Mouse (Mus musculus): ENCODE data around the gene Vwa7.

The Vwa7 gene

DNA sequence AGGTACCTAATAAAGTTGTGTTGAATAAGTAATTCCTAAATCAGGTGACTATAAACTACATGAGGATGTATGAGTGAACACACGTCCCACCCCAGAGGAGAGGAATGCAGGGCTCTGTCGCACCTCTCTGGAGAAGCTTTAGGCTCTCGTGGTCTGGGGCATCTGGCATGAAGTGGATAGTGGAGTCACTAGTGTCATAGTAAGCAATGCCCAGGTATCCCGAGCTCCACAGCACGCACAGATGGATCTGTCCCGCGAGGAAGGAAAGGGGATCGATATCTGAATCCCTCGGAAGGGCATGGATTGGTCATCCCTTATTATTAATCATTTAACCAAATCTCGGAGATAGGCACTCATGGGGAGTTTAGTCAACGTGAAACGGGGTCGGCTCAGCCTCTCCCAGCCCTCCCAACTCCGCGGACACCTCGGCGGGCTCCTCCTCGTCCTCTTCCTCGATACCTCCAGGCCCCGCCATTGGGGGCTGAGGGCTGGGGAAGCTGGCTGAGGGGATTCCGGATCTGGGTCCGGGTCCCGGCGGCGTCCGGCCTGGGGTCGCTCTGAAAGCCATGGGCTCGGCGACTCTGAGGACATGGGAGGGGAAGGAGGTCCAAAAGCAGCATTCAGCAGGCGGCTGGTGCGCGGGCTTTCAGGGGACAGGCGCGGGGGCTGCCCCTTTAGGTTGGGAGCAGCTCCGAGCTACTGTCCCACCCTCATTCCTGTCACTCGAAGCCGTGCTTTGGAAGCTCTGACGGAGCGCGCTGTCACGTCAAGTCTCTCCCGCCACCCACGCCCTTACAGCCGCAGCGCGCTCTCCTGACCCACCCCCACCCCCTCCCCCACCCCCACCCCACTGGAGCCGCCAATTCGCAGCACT, 29.7 kb downstream of the Vwa7 start:
- no peak for DNase-seq (ENCODE audit: low read depth, low spot score)

GRCm38 (mm10) chr17:35046681-35047455, 30.5 kb downstream of the Vwa7 start, which contains the start of gene Msh5:
Msh5 (minus strand) TSS chr17:35046745.
- peak; percentile 85 for DNase-seq (ENCODE audit: low read depth, low spot score)

DNA sequence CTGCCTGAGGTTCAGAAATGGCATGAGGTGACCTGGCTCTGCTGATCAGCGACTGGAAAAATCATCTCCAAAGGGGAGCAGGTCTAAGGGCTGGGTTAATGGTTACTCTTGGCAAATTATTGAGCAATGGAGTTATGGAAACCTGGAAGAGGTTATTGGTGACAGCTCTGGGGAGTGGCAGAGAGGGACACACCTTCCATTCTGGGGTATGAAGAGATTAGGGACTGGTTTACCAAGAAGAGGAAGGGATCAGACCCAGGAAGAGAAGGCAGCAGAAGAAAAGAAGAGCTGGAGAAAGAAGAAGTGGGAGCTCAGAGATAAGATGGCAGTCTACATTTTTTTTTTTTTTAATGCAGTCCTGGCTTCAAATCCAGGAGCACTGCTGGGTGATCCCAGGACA, 31.3 kb downstream of the Vwa7 start:
- DNase-seq (ENCODE audit: low read depth, low spot score): no peak

DNA sequence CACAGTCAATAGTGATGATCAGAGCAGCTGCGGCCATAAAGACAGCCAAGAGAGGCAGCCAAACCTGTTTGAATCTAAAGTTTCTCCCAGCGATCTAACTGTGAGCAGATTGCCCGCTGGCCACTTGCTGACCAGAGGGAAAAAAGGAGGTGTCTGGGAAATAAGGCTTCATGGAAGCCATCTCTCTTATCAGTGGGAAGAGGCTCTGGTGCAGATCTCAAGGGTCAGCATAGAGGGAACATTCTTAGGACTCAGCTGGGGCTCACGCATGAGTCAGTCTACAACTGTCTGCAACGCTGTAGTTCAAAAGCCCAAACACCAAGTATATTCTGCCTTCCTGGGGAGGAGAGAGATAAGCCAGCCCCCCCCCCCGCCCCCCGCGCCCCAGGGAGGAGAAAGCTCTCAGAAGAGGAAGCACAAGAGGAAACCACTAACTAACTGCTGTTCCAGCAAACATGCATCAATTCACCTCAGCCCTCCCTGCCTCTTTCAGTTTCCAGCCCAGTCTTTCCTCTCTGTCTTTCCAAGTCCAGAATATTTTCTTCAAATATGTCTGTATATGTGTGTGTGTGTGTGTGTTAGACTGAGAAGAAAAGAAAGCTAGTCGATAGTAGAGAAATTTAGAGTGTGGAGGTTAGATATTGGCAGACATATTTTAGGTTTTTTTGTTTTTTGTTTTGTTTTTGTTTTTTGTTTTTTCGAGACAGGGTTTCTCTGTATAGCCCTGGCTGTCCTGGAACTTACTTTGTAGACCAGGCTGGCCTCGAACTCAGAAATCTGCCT, 32.0 kb downstream of the Vwa7 start:
- DNase-seq (ENCODE audit: low read depth, low spot score): no peak

DNA sequence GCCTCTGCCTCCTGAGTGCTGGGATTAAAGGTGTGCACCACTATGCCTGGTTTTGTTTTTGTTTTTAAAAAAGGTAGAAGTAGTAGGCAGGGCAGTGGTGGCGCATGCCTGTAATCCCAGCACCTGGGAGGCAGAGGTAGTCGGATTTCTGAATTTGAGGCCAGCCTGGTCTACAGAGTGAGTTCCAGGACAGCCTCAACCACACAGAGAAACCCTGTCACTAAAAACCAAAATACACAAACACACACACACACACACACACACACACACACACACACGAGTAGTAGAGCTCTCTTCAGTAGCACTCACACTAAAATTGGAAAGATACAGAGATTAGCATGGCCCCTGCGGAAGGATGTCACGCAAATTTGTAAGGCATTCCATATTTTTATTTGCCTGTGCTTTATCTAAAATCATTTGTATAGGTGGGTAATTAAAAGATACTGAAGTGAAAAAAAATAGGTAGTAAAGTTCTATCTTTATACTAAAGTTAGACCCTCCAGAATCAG, 32.6 kb downstream of the Vwa7 start:
- no peak for DNase-seq (ENCODE audit: low read depth, low spot score)

DNA sequence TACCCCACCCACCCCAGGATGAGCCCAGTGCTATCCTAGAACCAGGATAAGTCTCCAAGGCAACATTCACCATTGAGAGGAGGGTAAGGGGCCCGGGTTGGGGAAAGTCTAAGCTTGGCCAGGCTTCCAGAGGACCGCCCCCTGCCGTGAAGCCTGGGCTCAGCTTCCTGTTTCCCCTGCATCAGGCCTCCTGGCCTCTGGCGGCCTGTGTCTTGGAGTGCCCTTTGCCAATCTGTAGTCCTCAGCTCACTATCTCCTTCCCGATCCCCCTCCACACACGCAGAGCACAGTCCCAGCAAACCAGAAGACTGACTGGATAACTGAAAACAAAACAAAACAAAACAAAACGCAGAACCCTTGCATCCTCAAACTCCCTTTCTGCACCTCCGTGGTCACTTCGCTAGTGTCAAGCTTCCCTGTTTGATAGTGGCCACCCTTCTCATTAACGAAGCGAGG, 33.2 kb downstream of the Vwa7 start, which contains the start of gene Clic1:
Clic1 (plus strand) TSS at position 406 of the 456 bp plus-strand sequence.
- DNase-seq (ENCODE audit: low read depth, low spot score): no peak

DNA sequence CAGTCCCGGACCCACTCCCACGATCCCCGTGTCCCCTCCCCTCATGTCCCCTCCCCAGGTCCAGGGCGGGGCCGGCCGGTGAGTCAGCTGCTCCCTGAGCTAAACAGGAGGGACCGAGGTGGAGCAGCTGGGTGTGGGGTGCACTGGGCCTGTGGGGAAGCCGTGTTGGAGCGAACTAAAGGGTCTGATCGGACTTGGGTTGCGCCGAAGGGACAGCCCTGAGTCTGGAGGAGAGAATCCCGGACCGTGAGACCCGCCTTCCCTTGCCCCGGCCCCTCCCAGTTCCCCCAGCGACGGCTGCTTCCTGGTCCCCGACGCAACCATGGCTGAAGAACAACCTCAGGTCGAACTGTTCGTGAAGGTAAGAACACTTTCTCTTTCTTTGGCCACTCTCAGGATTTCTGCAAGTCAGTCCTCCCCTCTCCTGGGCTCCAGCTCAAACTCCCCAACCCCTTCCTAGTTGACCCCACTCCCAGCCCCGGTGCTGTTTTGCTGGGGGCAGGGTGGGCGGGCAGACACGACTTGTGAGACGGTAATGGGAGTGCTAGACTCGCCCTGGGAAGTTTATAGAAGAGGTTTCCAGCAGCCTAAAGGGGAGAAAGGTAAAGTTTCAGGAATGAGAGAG, 33.9 kb downstream of the Vwa7 start:
- no peak for DNase-seq (ENCODE audit: low read depth, low spot score)

GRCm38 (mm10) chr17:35051156-35052086, 35.0 kb downstream of the Vwa7 start:
- no peak for DNase-seq (ENCODE audit: low read depth, low spot score)

- no peak for DNase-seq (ENCODE audit: low read depth, low spot score)
Observed at GRCm38 (mm10) chr17:35052271-35052798, 36.0 kb downstream of the Vwa7 start.

DNA sequence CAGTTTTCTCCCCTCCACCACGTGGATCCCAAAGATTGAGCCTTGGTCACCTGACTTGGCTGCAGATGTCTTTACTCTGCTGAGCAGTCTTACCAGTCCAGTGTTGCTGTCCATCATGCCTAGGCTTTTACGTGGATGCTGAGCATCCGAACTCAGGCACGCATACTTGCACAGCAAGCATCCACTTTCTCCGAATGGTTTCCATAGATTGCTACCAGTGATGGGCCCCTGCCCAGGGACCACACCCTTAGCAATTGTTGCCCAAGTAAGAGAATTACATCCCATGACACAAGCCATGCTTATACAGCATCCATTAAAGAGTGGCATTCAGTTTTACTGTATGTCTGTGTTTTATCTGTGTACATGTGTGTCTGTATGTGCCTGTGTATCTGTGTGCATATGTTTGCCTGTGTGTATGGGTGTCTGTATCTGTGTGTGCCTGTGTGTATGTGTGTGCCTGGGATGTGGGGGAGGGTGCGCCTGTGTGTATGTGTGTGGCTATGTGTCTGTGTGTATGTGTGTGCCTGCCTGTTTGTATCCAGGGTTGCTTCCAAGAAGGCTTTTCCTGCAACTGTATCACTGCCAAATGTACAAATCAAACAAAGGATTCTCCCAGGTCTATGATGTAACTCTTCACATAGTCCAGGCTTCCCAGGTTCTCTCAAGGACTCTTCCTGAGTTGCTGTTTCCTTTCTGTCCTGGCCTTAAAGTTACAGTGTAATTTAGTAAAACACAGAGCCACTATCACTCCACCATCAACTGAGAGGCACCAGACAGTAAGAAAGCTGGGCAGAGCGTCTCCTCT, 39.5 kb downstream of the Vwa7 start:
- no peak for DNase-seq (ENCODE audit: low read depth, low spot score)

DNA sequence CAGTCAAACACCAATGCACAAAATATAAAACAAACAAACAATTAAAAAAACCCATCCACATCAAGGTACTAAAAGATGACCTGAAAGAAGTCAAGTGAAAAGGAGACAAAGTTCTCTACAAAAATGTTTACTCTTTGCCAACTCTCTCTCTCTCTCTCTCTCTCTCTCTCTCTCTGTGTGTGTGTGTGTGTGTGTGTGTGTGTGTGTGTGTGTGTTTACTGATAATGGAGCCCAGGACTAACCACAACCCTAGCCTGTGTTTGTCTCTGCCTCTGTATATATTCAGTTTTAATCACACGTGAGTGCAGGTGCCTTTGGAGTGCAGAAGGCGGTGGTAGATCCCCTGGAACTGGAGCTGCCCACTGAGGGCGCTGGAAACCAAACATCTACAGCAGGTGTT, 40.7 kb downstream of the Vwa7 start:
- DNase-seq (ENCODE audit: low read depth, low spot score): no peak

- DNase-seq (ENCODE audit: low read depth, low spot score): no peak
Observed at GRCm38 (mm10) chr17:35058316-35058715, 41.9 kb downstream of the Vwa7 start.

GRCm38 (mm10) chr17:35058911-35059892, 42.8 kb downstream of the Vwa7 start, which contains the start of gene Ddah2:
Ddah2 (plus strand) TSS chr17:35059035.
- peak; percentile 42 for DNase-seq (ENCODE audit: low read depth, low spot score)

DNA sequence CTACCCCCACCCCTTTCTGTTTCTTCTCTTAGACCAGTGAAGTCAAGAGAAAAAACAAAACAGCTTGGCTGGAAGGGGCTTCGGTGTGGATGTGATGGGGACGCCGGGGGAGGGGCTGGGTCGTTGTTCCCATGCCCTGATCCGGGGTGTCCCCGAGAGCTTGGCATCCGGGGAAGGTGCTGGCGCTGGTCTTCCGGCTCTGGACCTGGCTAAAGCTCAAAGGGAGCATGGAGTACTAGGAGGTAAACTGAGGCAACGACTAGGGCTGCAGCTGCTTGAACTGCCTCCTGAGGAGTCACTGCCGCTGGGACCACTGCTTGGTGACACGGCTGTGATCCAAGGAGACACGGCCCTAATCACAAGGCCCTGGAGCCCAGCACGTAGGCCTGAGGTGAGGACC, 43.7 kb downstream of the Vwa7 start:
- no peak for DNase-seq (ENCODE audit: low read depth, low spot score)

DNA sequence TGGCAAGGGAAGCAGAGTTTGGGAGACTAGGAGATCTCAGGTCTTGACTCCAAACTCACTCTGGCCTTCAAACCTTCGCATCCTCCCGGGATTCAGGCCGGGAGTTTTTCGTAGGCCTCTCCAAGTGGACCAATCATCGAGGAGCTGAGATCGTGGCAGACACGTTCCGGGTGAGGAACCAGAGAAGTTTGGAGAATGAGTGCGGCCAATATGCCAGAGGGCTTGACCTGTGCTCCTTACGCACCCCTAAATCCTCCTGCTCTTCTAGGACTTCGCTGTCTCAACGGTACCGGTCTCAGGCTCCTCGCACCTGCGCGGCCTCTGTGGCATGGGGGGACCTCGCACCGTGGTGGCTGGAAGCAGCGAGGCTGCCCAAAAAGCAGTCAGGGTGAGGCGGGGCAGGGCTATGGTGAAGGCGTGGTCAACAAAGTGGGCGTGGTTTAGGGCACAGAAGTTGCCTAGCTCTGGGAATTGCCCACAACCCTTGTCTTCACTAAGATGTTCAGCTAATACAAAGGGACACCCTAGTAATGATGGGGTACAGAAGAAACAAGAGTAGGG, 44.4 kb downstream of the Vwa7 start:
- DNase-seq (ENCODE audit: low read depth, low spot score): no peak

- DNase-seq (ENCODE audit: low read depth, low spot score): no peak
Observed at GRCm38 (mm10) chr17:35061299-35061698, 44.9 kb downstream of the Vwa7 start.

DNA sequence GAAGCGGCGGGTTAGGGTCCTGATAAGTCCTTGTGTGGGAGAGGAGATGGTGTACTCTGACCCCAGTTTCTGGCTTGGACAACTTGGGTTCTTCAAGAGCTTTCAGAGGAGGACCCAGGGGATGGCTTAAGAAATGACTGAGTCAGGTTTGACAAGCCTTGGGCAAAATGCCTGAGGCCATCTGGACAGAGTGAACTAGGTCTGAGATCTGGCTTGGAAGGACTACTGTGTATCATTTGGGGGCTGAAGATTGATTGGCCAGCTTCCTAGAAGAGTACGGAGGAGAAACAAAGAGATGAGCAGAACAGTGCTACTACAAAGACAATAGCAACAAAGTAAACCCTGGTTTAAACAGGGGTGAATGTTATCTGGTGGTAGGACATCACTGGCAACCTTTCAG, 47.1 kb downstream of the Vwa7 start:
- DNase-seq (ENCODE audit: low read depth, low spot score): no peak

Data from retina, adult 2 months (tissue).